Mouse (Mus musculus): ENCODE measurements around the gene Ctnna3. TPM values are rescaled to one million over a fixed set of nuclear protein-coding genes. Genes with fewer than 3 reads are reported as not detected.

Ctnna3 gene
- polyA plus RNA-seq, 1 experiment, result 1.2 TPM

DNA sequence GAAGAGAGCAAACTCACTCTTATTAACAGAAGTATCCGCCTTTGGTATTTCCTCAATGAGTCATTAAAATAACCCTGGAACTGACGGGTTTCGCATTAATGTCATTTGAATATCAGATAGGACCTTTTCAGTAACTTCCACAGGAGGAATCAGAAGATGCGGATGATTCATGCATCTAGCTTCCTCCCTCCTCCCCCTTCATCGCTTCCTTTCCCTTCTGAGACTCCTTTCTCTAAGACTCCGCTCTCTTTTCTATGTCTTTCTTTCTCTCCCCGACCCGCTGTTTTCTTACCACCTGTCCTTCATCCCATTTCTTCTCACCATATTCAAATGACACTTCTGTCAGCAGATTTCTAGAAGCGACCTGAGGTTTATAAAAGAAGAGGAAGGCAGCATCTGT is 572.1 kb downstream of the Ctnna3 start:
- 71% methylated on average over 9 of the region's 9 CpGs for WGBS
- Histone ChIP-seq H3K27ac (ENCODE audit: control insufficient read depth, insufficient read depth, low read depth, low read length, poor library complexity) (no peak overlapping the region), H3K4me1 (ENCODE audit: control insufficient read depth, insufficient read depth, low read length) (no peaks in the 10 kb centered on the region), H3K4me3 (replicated peaks; ENCODE audit: control insufficient read depth, low read depth, low read length) (no peak overlapping the region)
- TF ChIP-seq POLR2A (IDR thresholded peaks at IDR 0.05; ENCODE audit: borderline replicate concordance, control insufficient read depth, low read depth, low read length), result no peak
- TF ChIP-seq CTCF (IDR thresholded peaks at IDR 0.05; ENCODE audit: control insufficient read depth, insufficient read depth, low read length), result no peak

DNA sequence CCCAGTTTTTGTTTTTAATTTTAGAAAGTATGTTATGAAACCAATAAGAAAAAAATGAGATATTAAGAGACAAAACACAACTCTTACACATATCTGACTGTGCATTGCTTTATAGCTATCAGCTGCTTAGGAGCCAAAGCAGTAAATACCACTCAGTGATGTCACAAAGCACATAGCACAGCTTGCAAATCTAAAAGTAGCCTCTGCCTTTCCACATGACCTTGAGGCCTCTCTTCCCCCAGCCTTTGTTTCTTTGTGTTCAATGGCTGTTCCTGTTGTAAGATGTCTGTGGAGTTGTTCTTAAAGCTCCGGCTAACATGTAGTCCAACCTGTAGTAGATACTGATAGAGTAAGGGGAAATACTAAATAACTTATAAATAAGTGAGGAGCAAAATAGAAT is 590.4 kb downstream of the Ctnna3 start:
- WGBS, result 86% methylated on average over 1 of the region's 1 CpGs
- Histone ChIP-seq H3K27ac (ENCODE audit: control insufficient read depth, insufficient read depth, low read depth, low read length, poor library complexity) (no peak overlapping the region), H3K4me1 (ENCODE audit: control insufficient read depth, insufficient read depth, low read length) (no peaks in the 10 kb centered on the region), H3K4me3 (replicated peaks; ENCODE audit: control insufficient read depth, low read depth, low read length) (no peak overlapping the region)
- TF ChIP-seq POLR2A (IDR thresholded peaks at IDR 0.05; ENCODE audit: borderline replicate concordance, control insufficient read depth, low read depth, low read length), result no peak
- TF ChIP-seq CTCF (IDR thresholded peaks at IDR 0.05; ENCODE audit: control insufficient read depth, insufficient read depth, low read length), result no peak

DNA sequence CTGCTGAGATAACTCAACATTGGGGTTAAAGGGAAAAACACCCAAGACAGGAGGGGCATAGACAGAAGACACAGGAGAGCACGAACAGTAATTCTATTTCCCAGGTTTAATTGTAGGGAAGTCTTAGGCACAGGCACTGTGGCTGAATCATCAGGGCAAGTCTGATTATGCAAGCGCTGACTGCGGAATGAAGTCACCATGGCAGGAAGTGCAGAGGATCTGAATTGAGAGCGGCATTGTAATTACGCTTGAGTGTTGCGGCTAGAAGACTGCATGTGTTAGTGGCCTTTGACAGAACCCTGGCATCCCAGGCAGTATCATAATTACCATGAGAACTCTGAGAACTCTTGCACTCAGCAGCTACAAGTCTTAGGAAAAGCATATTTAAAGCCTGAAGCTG is 593.4 kb downstream of the Ctnna3 start:
- H3K4me1 ChIP-seq (ENCODE audit: control insufficient read depth, insufficient read depth, low read length), result no peaks in the 10 kb centered on the region
- 72% methylated on average over 6 of the region's 6 CpGs for WGBS
- TF ChIP-seq CTCF (IDR thresholded peaks at IDR 0.05; ENCODE audit: control insufficient read depth, insufficient read depth, low read length) (no peak), POLR2A (IDR thresholded peaks at IDR 0.05; ENCODE audit: borderline replicate concordance, control insufficient read depth, low read depth, low read length) (no peak)
- H3K4me3 ChIP-seq (replicated peaks; ENCODE audit: control insufficient read depth, low read depth, low read length), result no peak overlapping the region
- no peak overlapping the region for H3K27ac ChIP-seq (ENCODE audit: control insufficient read depth, insufficient read depth, low read depth, low read length, poor library complexity)

DNA sequence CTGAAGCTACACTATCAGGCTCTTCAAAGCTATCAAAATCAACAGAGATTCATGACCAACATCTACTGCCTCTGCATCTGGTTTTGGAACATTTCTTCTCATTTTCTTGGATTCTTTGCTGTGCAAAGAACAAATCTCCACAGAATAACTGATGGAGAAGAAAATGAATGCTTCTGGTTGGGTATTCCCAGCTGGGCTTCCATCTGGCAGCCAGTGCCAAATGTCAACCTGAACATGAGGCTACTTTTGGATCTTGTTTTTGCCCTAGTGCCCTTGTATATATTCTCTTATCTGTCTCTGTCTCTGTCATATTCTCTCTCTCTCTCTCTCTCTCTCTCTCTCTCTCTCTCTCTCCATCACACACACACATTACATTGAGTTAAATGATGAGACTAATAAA is 601.0 kb downstream of the Ctnna3 start:
- Histone ChIP-seq H3K4me1 (ENCODE audit: control insufficient read depth, insufficient read depth, low read length) (no peaks in the 10 kb centered on the region), H3K27ac (ENCODE audit: control insufficient read depth, insufficient read depth, low read depth, low read length, poor library complexity) (no peak overlapping the region), H3K4me3 (replicated peaks; ENCODE audit: control insufficient read depth, low read depth, low read length) (no peak overlapping the region)
- TF ChIP-seq CTCF (IDR thresholded peaks at IDR 0.05; ENCODE audit: control insufficient read depth, insufficient read depth, low read length) (no peak), POLR2A (IDR thresholded peaks at IDR 0.05; ENCODE audit: borderline replicate concordance, control insufficient read depth, low read depth, low read length) (no peak)

DNA sequence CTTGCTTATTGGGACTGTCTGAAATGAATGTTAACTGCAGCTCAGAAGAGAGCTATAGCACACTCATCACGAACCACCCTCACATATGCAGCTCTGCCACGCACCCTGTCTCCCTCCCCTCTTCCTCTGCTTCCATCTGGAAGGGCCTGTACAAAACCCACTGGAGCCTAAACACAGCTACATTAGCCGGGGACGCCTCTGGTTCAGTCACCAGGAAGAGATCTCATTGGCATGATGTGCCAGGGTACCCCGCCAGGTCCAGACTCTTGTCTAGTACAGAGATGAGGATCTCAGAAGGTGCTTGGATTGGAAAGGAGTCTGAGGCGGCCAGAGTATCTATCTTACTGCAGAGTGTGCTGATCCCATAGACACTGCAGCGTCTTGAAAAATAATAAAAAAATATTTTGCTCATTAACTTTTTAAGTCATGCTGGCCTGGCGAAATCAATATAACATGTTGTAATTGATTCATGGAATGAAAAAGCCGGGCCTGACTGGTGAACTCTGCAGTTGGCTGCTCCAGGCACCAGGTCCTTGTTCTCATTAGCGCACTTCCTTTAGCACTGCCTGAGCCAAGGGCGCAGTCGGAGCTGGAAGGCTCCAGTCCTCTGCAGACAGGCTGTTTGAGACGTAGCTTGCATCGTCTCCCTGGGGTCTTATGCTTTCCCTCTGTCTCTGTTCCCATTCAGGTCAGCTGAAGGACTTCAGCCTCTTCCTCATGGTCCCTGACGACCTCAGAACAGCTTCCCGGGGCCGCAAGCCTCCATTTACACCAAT is 610.0 kb downstream of the Ctnna3 start:
- TF ChIP-seq CTCF (IDR thresholded peaks at IDR 0.05; ENCODE audit: control insufficient read depth, insufficient read depth, low read length) (no peak), POLR2A (IDR thresholded peaks at IDR 0.05; ENCODE audit: borderline replicate concordance, control insufficient read depth, low read depth, low read length) (no peak)
- no peak overlapping the region for H3K4me3 ChIP-seq (replicated peaks; ENCODE audit: control insufficient read depth, low read depth, low read length)
- no peaks in the 10 kb centered on the region for H3K4me1 ChIP-seq (ENCODE audit: control insufficient read depth, insufficient read depth, low read length)
- H3K27ac ChIP-seq (ENCODE audit: control insufficient read depth, insufficient read depth, low read depth, low read length, poor library complexity), result no peak overlapping the region
- WGBS, result 83% methylated on average over 17 of the region's 17 CpGs

DNA sequence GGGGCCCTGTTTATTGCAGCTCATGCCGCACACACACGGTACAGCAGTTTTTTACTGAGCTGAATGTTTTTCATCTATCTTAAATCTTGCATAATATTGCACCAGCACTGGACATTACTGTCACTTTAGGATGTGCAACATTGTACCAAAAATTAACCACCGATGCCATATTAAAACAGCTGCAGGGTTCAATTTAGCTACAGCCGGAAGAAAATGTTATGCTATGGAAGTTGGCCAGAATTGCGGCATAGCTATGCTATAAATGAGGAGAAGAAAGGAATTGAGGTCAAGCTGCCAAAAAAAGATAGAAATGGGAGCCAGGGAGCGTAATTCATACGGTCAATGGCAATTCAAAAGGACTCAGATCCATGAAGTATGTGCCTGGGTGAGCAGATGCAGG is 611.3 kb downstream of the Ctnna3 start:
- WGBS, result 86% methylated on average over 7 of the region's 7 CpGs
- Histone ChIP-seq H3K4me1 (ENCODE audit: control insufficient read depth, insufficient read depth, low read length) (no peaks in the 10 kb centered on the region), H3K27ac (ENCODE audit: control insufficient read depth, insufficient read depth, low read depth, low read length, poor library complexity) (no peak overlapping the region), H3K4me3 (replicated peaks; ENCODE audit: control insufficient read depth, low read depth, low read length) (no peak overlapping the region)
- TF ChIP-seq CTCF (IDR thresholded peaks at IDR 0.05; ENCODE audit: control insufficient read depth, insufficient read depth, low read length) (no peak), POLR2A (IDR thresholded peaks at IDR 0.05; ENCODE audit: borderline replicate concordance, control insufficient read depth, low read depth, low read length) (no peak)

DNA sequence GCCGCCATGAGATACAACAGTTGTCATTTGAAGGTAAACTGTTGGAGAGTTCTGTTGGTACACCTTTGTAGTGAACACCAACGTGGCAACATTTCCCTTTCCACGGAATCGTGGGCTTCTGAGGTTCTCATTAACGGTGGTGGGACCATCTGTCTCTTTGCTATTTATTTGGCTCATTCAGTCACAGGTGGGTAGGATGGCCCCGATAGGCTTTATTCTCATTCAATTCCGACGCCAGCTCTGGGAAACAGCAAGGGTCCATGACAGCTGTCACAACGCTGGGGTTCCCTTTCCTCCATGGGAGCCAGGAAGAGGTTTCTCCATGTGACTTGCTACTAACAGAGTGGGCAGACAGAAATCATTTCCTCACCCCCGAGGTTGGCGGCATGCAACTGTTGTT is 612.0 kb downstream of the Ctnna3 start:
- no peak for TF ChIP-seq POLR2A (IDR thresholded peaks at IDR 0.05; ENCODE audit: borderline replicate concordance, control insufficient read depth, low read depth, low read length)
- TF ChIP-seq CTCF (IDR thresholded peaks at IDR 0.05; ENCODE audit: control insufficient read depth, insufficient read depth, low read length), result no peak
- WGBS, result 65% methylated on average over 11 of the region's 11 CpGs
- Histone ChIP-seq H3K4me3 (replicated peaks; ENCODE audit: control insufficient read depth, low read depth, low read length) (no peak overlapping the region), H3K4me1 (ENCODE audit: control insufficient read depth, insufficient read depth, low read length) (no peaks in the 10 kb centered on the region), H3K27ac (ENCODE audit: control insufficient read depth, insufficient read depth, low read depth, low read length, poor library complexity) (no peak overlapping the region)

DNA sequence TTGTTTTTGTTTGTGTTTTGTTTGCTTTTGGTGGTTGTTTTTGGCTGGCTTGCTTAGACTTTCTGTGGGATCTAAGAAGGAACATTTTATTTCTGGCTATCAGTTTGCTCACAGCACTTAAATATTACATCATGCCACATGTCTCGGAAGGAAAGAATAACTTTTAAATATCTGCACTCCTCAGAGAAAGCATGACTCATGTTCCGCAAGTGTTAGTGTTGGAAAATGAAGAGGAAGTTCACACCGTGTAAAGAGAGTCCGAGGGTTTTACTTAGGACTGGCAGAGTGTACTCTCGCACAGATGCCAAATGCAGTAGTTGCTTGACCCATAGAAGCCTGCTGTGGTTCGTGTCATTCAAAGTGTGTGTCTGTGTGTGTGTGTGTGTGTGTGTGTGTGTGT is 619.3 kb downstream of the Ctnna3 start:
- TF ChIP-seq POLR2A (IDR thresholded peaks at IDR 0.05; ENCODE audit: borderline replicate concordance, control insufficient read depth, low read depth, low read length), result no peak
- no peak for TF ChIP-seq CTCF (IDR thresholded peaks at IDR 0.05; ENCODE audit: control insufficient read depth, insufficient read depth, low read length)
- H3K4me3 ChIP-seq (replicated peaks; ENCODE audit: control insufficient read depth, low read depth, low read length), result no peak overlapping the region
- H3K27ac ChIP-seq (ENCODE audit: control insufficient read depth, insufficient read depth, low read depth, low read length, poor library complexity), result no peak overlapping the region
- WGBS, result 24% methylated on average over 6 of the region's 6 CpGs
- no peaks in the 10 kb centered on the region for H3K4me1 ChIP-seq (ENCODE audit: control insufficient read depth, insufficient read depth, low read length)

DNA sequence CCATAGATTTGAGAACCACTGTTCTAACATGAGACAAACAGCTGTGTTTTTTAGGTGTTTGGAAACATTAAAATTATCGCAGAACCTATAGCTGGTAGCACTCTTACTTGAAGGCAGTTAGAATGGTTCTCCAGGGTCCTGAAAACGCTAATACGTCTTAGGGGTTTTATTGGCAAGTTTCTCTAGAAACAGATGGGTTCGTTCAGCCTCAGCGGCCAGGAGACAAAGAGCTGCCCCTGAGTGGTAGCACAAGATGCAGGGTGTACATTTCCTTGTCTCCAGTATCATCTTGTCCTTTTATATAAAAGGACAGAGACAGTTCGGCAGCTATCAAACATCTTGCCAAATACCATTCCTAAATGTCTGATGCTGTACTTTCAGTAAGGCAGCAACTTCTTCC is 620.0 kb downstream of the Ctnna3 start:
- H3K4me1 ChIP-seq (ENCODE audit: control insufficient read depth, insufficient read depth, low read length), result no peaks in the 10 kb centered on the region
- TF ChIP-seq POLR2A (IDR thresholded peaks at IDR 0.05; ENCODE audit: borderline replicate concordance, control insufficient read depth, low read depth, low read length), result no peak
- no peak for TF ChIP-seq CTCF (IDR thresholded peaks at IDR 0.05; ENCODE audit: control insufficient read depth, insufficient read depth, low read length)
- 87% methylated on average over 6 of the region's 6 CpGs for WGBS
- H3K4me3 ChIP-seq (replicated peaks; ENCODE audit: control insufficient read depth, low read depth, low read length), result no peak overlapping the region
- H3K27ac ChIP-seq (ENCODE audit: control insufficient read depth, insufficient read depth, low read depth, low read length, poor library complexity), result no peak overlapping the region

Measured in bone marrow, adult 2 months (tissue).